Mouse (Mus musculus) G1E-ER4 (cell line): ENCODE measurements around the gene Mpi. TPM values are rescaled to one million over a fixed set of nuclear protein-coding genes. Genes with fewer than 3 reads are reported as not detected.

Experiments used
- GATA1 ChIP-seq: IDR thresholded peaks from one replicate; pipeline ENCODE4 v1.8.0; 2012; ENCODE audit warnings: low read length, inconsistent platforms
- polyA plus RNA-seq: library from polyadenylated mRNA; stranded (reverse); fragments of >175 nt; gene quantifications from 2 replicates; pipeline ENCODE4 v1.2.3, GENCODE M21; 2012

Gene Mpi
- polyA plus RNA-seq, 1 experiment, result 1.5 TPM

DNA sequence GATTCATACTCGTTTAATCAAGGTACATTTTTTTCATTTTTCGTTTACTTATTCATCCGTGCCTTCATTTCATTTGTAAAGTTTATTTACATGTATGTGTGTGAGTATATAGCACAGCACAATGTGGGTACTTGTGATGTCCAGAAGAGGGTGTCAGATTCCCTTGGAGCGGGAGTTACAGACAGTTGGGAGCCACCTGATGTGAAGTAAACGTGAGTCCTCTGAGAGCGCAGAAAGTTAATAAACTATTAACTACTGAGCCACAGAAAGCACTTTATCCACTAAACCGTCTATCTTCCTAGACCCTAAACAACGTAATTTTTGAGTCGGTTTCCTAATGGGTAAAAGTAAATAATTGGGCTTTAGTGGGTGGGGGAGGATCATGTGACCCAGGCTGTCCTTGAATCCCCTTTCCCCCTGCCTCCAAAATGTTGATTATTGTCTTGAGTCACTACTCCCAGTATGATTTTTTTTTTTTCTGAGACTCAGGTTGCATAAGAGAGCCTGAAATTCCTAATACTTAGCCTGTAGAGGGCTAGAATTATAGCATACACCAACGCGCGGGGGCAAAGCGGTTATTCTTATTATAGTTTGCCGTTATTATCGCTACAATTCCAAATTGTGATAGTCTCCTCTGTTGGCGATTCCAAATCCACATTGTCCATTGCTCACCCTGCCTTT, 32.0 kb downstream of the Mpi start:
- TF ChIP-seq GATA1, result no peak

GRCm38 (mm10) chr9:57517113-57517512, 35.5 kb downstream of the Mpi start:
- no peak for TF ChIP-seq GATA1

DNA sequence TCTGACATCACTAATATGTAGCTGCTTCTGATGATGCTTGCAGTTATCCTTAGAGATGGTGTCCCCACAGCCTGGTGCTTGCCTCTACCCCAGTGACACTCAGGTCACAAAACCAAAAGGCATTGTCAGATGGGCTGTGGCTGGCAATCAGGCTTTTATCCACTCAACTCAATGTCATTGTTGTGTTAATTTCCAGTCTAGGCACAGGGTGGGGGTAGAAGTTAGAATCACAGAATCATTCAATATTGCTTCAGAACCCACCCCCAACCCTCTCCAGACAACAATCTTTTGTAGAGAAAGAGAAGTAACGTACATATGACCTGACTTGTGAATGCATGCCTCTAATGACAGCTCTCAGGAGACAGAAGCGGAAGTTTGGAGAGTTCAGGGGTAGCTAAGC, 42.0 kb downstream of the Mpi start:
- no peak for TF ChIP-seq GATA1

DNA sequence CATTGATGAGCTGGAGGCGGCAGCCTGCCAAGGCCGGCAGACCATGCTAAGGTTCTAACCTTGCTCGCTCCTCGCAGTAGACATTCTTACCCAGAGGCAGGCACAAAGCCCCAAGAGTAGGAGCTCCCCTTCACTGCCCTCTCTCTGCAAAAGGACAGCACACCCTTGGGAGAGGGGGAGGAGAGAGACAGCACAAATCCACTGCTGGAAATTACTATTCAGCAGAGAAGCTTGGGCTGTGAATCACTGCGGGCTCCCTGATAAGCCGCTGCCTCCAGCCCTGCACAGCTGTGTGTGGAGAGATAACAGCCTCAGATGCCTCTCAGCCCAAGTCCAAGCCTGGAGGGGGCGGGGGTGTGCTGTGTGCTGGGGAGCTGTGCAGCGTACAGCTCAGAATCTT, 46.9 kb downstream of the Mpi start:
- peak; percentile 89 for TF ChIP-seq GATA1

DNA sequence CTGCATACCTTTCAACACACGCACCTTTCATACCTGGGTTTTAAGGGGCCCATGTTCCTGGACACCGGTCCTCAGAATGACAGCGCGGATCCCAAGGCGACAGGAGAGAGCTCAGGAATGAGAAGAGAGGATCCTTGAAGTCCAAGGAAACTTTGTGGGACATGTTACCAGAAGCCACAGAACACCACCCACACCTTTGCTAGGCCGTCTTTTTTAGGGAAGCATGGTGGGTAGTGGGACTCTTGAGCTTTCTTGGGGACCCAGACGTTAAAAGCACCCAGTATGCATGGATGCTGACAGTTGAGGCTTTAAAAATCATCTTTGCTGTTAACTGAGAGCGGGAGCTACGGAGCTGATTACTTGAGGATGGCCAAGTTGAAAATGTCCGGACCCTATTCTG, 47.7 kb downstream of the Mpi start:
- no peak for TF ChIP-seq GATA1

- TF ChIP-seq GATA1, result no peak
Measured at GRCm38 (mm10) chr9:57504381-57504700, 48.2 kb downstream of the Mpi start.

DNA sequence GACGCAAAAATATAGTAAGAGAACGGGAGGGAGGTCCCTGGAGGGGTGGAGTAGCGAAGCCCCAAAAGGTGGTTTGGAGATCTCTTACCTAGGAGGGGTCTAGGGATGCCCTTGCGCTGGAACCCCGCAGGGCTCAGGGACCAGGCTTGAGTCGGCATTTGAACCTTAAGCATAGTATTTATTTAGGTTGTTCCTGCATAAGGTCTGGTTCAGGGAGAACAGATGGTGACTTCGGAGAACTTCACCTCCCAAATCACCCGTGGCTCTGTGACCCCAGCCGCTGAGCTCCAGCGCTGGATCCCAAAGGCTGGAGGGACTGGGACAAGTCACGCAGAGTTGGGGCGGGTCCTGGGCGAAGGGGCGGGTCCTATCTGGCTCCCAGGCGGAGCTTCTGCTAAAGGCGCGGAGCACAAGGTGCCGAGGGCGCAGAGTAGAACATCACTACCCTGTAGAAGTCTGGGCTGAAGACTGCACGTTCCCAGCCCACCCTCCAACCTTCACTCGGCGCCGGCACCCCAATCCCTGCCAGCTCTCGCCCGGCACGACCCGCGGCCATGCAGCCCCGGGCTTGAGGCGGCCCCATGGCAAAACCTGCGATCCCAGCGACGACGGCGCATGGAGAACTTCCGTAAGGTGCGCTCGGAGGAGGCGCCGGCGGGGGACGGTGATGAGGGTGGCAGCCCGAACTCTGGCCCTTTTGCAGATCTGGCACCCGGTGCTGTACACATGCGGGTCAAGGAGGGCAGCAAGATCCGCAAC, 48.8 kb downstream of the Mpi start, which contains the start of gene Rpp25:
TSS of gene Rpp25 (plus strand) at position 405 of the 759 bp plus-strand sequence.
- no peak for TF ChIP-seq GATA1

GRCm38 (mm10) chr9:57502911-57503621, 49.5 kb downstream of the Mpi start:
- TF ChIP-seq GATA1, result no peak

- TF ChIP-seq GATA1, result no peak
Measured at GRCm38 (mm10) chr9:57501861-57502260, 50.7 kb downstream of the Mpi start.

DNA sequence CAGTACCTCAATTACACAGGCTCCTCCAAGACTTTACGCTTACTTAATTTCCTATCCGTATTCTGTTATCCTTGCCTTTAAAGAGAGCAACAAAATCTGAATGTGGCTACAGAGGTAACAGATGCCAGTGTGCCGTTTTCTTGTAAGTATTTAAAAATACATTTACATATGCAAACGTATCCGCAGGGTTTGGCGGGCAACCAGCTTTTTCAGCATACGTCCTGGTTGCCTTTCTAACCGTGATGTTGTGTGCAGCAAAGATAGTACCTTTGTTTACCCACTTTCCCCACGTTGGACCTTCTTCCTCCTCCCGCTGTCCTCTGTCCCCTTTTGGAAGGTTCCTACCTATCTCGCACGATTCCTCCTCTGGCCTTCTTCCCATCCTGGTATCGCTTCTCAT, 51.1 kb downstream of the Mpi start:
- no peak for TF ChIP-seq GATA1

GRCm38 (mm10) chr9:57498536-57498935, 54.0 kb downstream of the Mpi start:
- no peak for TF ChIP-seq GATA1

DNA sequence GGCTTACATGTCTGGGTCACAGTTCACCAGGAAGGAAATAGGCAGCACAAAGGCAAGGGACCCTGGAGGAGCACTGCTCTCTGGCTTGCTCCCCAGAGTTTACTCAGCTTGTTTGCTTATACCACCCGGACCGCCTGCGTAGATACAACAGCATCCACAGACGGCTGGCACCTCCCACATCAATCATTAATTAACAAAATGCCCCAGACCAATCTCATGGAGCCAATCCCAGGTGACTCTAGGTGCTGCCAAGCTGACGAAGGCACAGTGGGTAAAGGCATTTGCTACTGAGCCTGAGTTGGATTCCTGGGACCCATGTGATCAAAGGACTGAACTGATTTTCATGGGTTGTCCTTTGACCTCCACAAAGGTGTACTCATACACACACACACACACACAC, 55.3 kb downstream of the Mpi start:
- no peak for TF ChIP-seq GATA1

DNA sequence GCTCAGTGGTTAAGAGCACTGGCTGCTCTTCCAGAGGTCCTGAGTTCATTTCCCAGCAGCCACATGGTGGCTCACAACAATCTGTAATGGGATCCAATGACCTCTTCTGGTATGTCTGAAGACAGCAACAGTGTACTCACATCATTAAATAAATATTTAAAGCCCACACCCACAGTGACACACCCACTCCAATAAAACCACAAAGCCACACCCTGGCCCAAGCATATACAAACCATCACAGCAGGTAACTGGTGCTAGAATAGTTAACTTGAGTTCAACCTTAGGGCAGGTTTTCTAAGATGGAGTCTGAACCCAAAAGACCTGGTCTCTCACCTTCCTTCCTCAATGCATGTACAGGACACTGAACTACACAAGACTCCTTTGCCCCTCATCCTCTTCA, 57.6 kb downstream of the Mpi start:
- no peak for TF ChIP-seq GATA1

Other genes starting within 250 kb of the Mpi start
- gene Ppcdc, start 112.6 kb downstream of the Mpi start, polyA plus RNA-seq, result 4.0 and 7.2 TPM in 2 replicates
- 0.10 and 0.11 TPM in 2 replicates for gene Scamp5, start 84.7 kb downstream of the Mpi start, polyA plus RNA-seq
- 0.26 and 0.68 TPM in 2 replicates for gene Rpp25, start 48.7 kb downstream of the Mpi start, polyA plus RNA-seq
- gene Cox5a, start 31.5 kb downstream of the Mpi start, polyA plus RNA-seq, result 549 and 806 TPM in 2 replicates
- gene Fam219b, start 15.2 kb downstream of the Mpi start, polyA plus RNA-seq, result 27.5 and 37.6 TPM in 2 replicates
- 3.8 and 21.2 TPM in 2 replicates for gene Scamp2, start 8.2 kb upstream of the Mpi start, polyA plus RNA-seq
- 4.9 and 5.4 TPM in 2 replicates for gene Ulk3, start 36.7 kb upstream of the Mpi start, polyA plus RNA-seq
- gene Cplx3, start 53.5 kb upstream of the Mpi start, polyA plus RNA-seq, result not detected in 2 replicates
- not detected in 2 replicates for gene Lman1l, start 68.0 kb upstream of the Mpi start, polyA plus RNA-seq
- gene Csk, start 100.9 kb upstream of the Mpi start, polyA plus RNA-seq, result 348 and 435 TPM in 2 replicates
- not detected in 2 replicates for gene Cyp1a2, start 130.9 kb upstream of the Mpi start, polyA plus RNA-seq
- not detected in 2 replicates for gene Cyp1a1, start 135.2 kb upstream of the Mpi start, polyA plus RNA-seq
- 10.8 and 13.6 TPM in 2 replicates for gene Edc3, start 155.8 kb upstream of the Mpi start, polyA plus RNA-seq
- 39.8 and 41.3 TPM in 2 replicates for gene Clk3, start 213.1 kb upstream of the Mpi start, polyA plus RNA-seq